Mouse (Mus musculus): ENCODE results near the gene Atg4a-ps. TPM values are rescaled to one million over a fixed set of nuclear protein-coding genes. Genes with fewer than 3 reads are reported as not detected.
"Not testable (repeated sequence)": the region's sequence is repeated elsewhere in the genome, so short reads cannot be mapped to it uniquely, and the experiment has no call there.

Atg4a-ps gene
- total RNA-seq (2021): under 1 TPM in 1 of 2 experiments, not detected in 1; 0.59 TPM

DNA sequence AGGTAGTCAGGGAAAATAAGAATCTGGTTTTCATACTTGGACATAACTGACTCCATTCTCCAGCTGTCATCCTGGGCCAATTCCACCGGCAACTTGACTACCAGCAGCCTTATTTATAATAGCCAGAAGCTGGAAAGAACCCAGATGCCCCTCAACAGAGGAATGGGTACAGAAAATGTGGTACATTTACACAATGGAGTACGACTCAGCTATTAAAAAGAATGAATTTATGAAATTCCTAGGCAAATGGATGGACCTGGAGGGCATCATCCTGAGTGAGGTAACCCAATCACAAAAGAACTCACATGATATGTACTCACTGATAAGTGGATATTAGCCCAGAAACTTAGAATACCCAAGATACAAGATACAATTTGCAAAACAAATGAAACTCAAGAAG lies at the start of gene Atg4a-ps:
Gene Atg4a-ps, minus strand, starts transcription at position 101 of the 400 bp plus-strand sequence.
- not testable (repeated sequence) for DNase-seq (ENCODE audit: extremely low spot score in 1 of 2, low spot score in 1 of 2)

DNA sequence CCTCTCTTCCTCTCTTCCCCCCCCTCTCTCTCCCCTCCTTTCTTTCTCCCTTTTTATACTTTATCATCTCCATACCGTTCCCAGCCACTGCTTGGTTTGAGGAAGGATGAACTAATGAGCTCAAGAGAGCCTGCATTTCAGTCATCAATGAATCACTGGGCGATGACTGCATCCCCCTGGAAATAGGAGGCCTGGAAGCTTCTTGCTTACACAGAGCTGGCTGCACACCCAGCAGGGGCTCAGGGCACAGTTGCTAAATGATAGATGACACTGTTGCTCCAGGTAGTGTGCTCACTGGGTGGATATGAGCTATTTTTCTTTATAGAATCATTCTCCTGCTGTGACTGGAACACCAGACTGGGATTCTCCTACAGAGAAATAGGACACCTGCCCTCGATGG lies 49.7 kb upstream of the Atg4a-ps start:
- DNase-seq (ENCODE audit: extremely low spot score in 1 of 2, low spot score in 1 of 2): no peak

DNA sequence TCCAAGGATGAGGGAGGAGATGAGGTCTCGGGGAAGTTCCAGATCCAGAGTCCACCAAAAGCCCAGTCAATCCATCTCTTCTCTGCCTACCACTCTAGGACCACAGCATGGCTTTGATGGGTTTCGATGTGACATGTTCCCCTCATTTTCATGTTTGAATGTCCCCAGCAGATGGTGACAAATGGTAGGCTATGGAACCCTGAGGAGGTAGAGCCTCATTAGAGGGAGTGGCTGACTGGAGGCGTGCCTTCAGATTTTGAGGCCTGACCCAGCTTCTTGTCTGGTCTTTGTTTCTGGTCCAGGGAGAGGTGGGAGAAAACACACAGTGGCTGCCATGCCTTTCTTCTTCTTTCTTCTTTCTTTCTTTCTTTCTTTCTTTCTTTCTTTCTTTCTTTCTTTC lies 44.6 kb upstream of the Atg4a-ps start:
- DNase-seq (ENCODE audit: extremely low spot score in 1 of 2, low spot score in 1 of 2): no peak

DNA sequence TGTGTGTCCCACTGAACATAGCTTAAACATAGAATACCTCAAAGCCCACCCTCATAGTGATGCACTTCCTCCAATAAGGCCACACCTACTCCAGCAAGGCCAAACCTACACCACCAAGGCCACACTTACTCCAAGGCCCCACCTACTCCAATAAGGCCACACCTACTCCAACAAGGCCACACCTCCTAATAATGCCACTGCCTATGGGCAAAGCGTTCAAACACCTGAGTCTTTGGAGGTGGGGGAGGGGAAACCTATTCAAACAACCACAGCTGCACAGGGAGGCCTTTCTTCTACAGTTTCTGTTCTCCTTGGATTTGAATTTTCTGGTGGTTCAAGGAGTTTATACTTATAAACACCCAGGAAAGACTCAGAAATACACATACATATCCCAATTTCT lies 43.2 kb upstream of the Atg4a-ps start:
- DNase-seq (ENCODE audit: extremely low spot score in 1 of 2, low spot score in 1 of 2): no peak

DNA sequence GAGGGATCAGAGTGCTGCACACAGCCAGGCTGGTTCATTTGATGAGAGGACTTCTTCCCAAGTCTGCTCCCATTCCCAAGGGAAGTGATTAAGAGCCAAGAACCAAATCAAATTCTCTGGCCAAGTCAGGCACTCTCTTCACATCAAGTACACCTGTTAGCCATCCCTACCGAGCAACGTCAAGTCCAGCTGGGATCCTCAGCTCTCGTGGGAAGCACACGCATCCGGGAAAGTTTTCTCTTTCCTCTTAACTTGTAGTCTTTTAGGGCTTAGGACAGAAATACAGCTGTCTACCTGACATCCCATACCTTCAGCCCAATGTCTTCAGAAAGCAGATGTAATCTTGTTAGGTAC lies 38.1 kb upstream of the Atg4a-ps start:
- no peak for DNase-seq (ENCODE audit: extremely low spot score in 1 of 2, low spot score in 1 of 2)

DNA sequence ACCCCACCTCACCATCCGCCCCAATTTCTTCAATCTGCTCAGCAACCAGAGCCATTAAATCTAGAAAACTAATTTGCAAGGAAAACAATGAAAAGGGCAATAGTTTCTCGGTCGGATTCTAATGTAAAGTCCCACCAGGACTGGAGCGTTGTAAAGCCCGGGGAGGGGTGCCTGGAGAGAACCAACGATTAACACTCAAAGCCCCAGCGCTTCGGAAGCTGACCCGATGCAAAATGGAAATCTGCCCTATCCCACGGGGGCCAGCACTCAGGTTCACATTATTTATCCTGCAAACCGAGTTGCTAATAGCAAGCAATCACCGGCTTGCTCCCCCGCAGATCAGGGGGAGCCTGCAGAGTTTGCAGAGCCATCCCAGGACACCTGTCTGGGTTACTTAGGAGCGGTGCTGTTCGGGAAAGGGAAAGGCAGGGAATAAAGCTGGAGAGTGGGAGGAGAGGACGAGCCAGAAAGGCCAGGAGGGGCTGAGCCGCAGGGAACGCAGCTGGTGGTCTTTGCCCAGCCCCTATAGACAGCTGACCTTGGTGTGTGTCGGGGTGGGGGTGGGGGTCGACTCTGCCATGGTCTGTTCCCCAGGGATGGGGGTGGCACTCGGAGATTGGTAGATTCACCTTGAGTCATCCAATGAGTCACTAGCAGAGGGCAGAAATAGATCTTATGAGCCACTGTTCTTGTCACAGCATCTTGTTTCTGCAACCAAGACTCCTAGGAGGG lies 37.5 kb upstream of the Atg4a-ps start:
- DNase-seq (ENCODE audit: extremely low spot score in 1 of 2, low spot score in 1 of 2): peak in 1 of 2 experiments; percentile 5

DNA sequence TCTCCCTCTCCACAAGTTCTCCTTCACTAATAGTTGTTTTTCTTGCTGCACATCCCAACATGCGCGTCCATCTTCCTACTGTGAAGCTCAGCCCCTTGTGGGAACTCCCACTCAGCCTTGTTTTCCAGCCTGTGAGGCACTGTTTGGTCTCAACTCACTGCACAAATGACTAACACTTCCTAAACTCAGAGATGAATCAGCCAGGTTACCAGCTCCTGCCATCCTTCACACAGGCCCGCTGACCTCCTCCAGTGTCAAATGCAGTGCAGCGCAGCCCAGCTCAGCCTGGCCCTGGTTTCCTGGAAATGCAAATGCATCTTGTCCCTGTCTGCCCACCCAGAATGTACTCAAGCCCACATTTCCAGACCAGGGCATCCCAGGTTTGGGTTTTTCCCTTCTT lies 36.6 kb upstream of the Atg4a-ps start:
- DNase-seq (ENCODE audit: extremely low spot score in 1 of 2, low spot score in 1 of 2): no peak

DNA sequence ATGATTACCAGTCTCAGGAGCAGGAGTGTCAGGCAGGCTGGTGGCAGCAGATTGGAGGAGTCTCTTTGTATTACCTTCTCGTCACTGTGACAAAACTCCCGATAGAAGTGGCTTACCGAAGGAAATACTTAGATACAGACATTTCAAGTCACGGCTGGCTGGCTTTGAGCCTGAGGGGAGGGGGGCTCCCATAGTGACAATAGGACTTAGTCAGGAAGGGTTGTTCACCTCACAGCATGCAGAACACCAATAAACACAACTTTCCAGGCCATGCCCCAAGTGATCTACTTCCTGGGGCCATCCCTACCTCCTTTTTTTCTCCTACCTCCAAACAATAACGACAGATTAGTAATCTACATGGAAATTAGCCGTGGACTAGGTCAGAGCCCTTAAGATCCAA lies 32.9 kb upstream of the Atg4a-ps start:
- DNase-seq (ENCODE audit: extremely low spot score in 1 of 2, low spot score in 1 of 2): no peak

DNA sequence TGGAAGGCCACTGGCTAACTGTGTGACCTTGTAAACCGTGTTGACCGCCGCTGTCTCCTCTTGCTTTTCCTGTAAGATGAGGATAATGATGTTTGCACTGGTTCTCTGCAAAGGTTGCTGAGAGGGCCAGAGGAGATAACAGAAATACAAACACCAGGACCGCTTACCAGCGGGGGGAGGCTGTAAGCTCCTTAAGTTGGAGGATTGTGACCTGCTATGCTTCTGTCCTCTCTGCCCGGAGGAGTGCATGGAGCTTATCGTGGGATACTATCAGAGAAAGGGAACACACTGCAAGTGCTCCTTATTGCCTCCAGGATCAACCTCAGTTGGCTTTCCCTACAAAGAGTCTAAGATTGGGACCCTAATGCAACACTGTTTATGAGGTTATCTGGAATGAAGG lies 26.8 kb upstream of the Atg4a-ps start:
- no peak for DNase-seq (ENCODE audit: extremely low spot score in 1 of 2, low spot score in 1 of 2)

DNA sequence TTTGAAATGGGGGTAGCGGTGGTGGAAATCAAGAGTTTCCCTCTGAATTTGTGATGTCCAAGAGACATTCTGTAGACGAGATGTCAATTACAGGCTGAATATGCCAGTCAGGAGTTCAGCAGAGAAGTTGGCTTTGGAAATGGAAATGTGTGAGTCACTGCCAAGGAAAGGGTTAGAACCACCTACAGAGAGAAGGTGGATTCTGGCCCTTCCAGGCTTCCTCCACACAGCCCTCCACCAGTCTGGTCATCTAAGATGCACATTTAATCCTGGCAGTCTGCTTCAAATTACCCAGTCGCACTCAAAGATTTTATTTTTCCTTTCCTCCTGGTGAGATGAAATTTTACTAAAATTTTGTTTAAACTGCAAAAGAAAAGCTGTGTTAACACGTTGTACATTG lies 26.2 kb upstream of the Atg4a-ps start:
- DNase-seq (ENCODE audit: extremely low spot score in 1 of 2, low spot score in 1 of 2): no peak

DNA sequence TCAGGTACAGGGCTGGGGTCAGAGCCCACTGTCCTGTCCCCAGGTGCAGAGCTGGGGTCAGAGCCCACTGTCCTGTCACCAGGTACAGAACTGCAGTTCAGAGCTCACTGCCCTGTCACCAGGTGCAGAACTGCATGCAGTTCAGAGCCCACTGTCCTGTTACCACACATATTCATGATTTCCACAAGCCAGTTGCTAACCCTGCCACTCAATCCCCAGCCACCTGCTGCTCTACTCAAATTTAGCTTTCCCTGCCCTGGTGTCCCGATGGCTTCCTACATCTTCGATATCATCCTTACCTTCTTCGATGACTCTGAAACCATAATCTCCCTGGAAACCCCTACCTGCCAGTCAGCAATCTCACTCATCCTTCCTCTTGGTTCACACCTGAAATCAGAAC lies 17.5 kb upstream of the Atg4a-ps start:
- no peak for DNase-seq (ENCODE audit: extremely low spot score in 1 of 2, low spot score in 1 of 2)

DNA sequence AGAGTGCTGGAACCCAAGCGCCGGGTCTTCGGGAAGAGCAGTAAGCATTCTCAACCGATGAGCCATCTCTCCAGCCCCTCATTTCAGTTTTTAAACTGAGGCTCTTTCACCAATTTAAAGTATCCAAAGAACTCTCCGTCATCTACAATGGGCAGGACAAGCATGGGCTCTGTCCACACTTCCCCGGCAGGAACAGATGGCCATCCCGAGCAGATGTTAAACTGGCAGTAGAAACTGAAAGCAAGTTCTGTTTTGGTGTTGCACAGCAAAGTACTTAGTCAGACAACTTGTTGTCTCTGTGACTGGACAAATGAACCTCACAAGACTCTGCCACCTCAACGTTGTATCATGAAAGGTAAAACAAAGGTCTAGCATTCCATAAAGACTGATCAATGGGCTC lies 15.8 kb upstream of the Atg4a-ps start:
- DNase-seq (ENCODE audit: extremely low spot score in 1 of 2, low spot score in 1 of 2): no peak

DNA sequence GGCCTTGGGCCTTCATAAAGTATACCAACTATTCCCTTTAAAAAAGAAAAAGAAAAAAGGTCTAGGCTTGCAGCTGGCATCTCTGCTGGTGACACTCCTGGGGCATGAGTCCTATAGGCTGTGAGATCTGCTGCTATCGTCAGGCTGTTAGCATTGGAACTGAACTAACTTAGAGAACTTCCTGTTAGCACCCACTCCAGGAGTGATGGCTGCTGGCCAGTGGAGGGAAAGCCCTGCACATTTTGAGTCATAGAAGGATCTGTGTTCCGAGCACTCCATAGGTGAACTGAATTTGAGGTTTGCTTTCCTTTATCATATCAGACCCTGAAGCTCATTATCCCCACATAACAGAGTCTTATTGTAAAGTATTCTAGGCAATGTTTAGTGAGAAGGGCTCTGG lies 14.1 kb upstream of the Atg4a-ps start:
- DNase-seq (ENCODE audit: extremely low spot score in 1 of 2, low spot score in 1 of 2): no peak

DNA sequence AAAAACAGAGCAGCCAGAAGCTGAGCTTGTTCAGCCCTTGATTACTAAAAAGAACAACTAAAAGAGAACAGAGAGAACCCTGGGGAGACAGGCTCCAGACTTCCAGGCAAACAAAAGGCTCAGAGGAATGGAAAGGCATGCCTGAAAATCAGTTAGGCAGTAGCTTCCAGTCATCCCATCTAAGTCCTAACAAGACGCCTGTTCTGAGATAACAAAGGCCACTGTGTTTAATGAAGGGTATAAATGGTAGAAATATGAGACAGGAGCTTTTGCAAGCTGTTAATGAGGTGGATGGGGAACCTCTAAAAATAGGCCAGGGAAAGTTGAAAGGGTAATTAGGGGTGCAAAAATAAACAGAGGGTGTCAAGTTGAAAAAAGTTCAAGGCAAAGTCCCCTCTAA lies 4.5 kb upstream of the Atg4a-ps start:
- no peak for DNase-seq (ENCODE audit: extremely low spot score in 1 of 2, low spot score in 1 of 2)

DNA sequence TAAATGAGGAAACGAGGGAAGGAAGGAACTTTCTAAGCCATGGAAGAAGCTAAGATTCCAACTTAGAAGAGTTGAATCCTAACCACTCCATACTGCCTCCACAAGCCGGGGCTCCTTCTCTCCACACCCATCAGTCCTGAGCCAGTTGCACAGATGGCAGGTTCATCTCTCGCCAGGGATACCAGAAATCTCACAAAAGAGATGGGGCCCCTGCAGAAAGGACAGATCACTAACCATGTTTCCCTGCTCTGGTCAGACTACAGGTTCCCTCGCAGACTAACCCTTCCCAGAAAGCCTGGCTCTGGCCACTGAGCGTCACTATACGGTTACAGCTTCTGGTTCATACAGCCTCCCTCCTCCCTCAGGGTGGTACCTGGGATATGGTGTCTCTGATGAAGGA lies 3.8 kb upstream of the Atg4a-ps start:
- DNase-seq (ENCODE audit: extremely low spot score in 1 of 2, low spot score in 1 of 2): no peak

DNA sequence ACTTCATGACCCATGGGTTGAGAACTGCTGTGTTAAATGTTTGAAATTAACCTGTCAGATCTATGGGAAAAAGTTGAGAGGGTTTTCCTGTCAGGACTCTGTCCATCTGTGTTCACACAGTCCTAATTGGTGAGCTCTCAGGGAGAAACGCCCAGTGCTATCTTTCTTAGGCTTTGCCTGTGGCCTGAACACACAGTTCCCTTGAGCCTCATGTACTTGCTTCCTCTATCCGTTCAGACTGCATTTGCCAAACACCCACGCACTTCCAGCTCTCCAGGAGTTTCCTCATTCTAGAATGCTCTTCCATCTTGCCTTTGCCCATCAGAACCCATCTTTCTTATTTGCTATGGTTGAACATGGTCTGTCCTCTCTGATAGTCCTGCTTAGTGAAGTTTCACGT lies 2.6 kb upstream of the Atg4a-ps start:
- DNase-seq (ENCODE audit: extremely low spot score in 1 of 2, low spot score in 1 of 2): no peak

DNA sequence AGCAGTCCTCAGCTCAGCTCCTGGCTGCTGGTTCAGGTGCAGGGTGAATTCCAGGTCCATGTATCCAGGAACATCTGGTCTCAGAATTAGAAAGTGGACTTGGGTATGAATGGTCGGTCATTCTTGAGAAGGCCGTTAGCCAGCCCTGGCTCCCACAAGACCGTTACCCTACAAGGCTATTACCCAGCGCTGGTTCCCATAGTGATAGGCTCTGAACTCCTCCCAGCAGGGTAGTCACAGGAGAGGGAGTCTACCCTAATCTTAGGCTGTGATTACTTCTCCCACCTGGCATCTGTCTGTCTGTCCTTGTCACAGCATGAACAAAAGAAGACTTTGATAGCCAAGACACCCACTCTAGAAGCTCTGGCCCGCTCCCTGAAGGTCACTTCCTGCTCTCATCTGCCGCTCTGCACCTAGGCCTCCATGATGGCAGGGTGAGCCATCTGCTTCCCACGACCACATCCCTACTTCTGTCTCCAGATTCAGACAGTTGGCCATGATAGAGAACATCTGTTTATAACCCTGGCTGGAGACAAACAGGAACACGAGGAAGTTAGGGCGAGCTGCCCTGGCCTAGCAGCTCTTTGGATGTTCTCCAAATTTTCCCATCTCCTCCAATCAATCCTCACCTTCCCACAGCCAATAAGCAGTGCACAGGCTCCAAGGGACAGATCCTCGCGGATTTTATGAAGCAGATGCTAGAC lies 1.4 kb upstream of the Atg4a-ps start:
- DNase-seq (ENCODE audit: extremely low spot score in 1 of 2, low spot score in 1 of 2): no peak

DNA sequence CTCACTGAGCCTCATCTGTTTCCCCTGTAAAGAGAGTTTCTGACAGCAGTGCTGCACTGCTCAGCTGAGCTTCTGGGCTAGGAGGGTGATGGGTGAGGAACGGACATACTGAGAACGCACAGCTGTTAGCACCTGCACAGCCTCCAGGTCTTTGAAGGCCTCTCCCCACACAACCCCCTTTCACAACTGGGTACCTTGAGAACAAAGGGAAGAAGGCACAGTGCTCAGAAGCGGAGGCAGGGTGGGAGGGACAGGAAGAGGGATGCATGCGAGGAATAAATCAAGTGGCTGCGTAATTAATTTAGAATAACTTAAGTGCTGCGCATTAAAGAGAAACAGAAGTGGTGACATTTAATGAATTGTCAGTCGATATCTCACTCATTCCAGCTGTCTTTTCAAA lies 4.6 kb downstream of the Atg4a-ps start:
- DNase-seq (ENCODE audit: extremely low spot score in 1 of 2, low spot score in 1 of 2): no peak

DNA sequence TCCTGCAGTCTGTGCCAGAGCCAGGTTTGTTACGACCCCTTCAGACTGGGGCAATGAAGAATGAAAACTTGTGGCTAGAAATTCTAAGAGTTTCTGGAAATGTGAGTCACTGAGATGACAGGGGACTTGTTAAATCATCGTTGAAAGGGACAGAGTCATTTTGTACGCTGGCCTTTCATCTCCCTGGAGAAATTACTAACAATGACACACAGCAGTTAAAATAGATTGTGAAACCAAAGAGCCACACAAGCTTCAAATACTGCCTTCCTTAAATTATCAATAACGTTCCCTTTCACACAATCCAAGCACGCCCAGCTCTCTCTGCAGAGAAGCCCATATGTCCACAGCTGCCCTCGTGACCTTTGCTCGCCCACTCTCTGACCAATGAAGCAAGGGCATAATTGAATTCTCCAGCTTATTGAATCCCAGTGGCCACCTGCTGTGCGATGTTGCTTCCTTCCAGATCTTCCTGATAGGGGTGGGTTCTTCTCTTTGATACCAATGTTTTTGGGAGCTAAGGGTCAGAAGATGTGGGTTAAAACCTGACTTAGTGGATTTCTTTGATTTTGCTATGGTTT lies 5.6 kb downstream of the Atg4a-ps start:
- no peak for DNase-seq (ENCODE audit: extremely low spot score in 1 of 2, low spot score in 1 of 2)

DNA sequence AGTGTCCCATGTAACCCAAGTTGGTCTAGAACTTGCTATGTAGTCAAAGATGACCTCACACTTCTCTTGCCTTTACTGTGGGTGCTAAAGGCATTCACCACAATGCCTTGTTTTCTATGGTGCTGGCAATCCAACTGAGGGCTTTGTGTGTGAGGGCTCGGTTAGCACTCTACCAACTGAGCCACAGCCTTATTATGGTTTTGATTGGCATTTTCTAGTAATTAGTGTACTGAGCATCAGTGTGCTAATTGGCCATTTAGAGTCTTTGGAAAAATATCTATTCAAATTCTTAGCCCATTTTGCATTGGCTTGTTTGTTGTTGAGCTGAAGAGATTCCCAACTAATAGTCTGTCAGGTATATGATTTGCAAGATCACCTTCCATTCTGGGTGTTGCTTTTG lies 8.2 kb downstream of the Atg4a-ps start:
- no peak for DNase-seq (ENCODE audit: extremely low spot score in 1 of 2, low spot score in 1 of 2)

DNA sequence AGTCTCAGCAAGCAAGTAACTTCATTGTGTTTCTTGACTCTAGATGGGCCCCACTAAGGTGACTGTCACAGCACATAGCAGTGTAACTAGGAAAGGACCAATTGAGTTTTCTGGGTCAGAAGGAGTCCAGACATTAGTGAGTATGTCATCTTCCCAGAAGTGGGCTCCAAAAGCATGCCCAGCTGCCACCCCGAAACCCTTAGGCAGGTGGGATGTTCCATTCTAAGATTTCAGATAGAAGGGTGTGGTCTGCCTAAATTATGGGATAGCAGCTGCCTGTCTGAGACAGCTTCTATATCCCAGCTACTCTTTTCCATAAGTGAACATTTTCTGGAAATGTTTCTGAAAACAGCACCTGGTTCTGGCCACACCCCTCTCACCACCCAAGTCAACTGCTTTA lies 11.6 kb downstream of the Atg4a-ps start:
- no peak for DNase-seq (ENCODE audit: extremely low spot score in 1 of 2, low spot score in 1 of 2)

DNA sequence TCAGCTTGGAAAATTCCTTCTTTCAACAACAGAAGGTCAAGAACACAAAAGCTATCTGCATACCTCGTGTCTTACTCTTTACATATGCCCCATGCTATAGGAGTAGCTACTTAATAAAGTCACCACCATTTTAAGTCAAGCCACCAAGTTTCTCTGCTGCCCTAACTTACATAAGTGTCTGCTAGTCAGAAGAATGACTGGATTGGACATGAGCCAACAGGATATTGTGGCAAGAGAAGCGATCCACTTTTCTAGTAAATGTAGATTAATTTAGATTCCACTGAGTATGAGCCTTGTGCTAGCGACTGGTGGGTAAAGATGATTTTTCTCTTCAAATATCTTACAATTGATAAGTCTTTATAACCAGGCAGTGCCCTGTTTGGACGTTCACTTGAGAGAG lies 12.0 kb downstream of the Atg4a-ps start:
- no peak for DNase-seq (ENCODE audit: extremely low spot score in 1 of 2, low spot score in 1 of 2)

Measured in layer of hippocampus, postnatal 25 days (tissue).